Mouse (Mus musculus) hindbrain, embryonic 13.5 days (tissue): ENCODE measurements around the gene Tekt4. TPM values are rescaled to one million over a fixed set of nuclear protein-coding genes. Genes with fewer than 3 reads are reported as not detected.

ENCODE experiments used
- polyA plus RNA-seq: library from polyadenylated mRNA; unstranded; fragments of >200 nt; fragmentation: Nextera tagmentation; extraction: Ambion mirVana; gene quantifications from 2 replicates; pipeline ENCODE4 v1.2.1, GENCODE M21; 2015

The Tekt4 gene
- polyA plus RNA-seq, 1 experiment from 2014 or later, result 2.0 TPM

Other genes with a start within 250 kb of the Tekt4 start
- gene Gnptg, start 214.5 kb upstream of the Tekt4 start, polyA plus RNA-seq, result 91.6 and 94.0 TPM in 2 replicates
- gene Tsr3, start 214.4 kb upstream of the Tekt4 start, polyA plus RNA-seq, result 59.6 and 62.9 TPM in 2 replicates
- 6.4 and 6.5 TPM in 2 replicates for gene Baiap3, start 198.3 kb upstream of the Tekt4 start, polyA plus RNA-seq
- 566 and 573 TPM in 2 replicates for gene Ube2i, start 180.0 kb upstream of the Tekt4 start, polyA plus RNA-seq
- not detected in 2 replicates for gene Prss34, start 156.2 kb upstream of the Tekt4 start, polyA plus RNA-seq
- not detected in 2 replicates for gene Prss28, start 146.0 kb upstream of the Tekt4 start, polyA plus RNA-seq
- gene Prss29, start 136.0 kb upstream of the Tekt4 start, polyA plus RNA-seq, result not detected in 2 replicates
- 0.08 TPM in 1 of 2 replicates, not detected in the other for gene Tpsab1, start 109.1 kb upstream of the Tekt4 start, polyA plus RNA-seq
- gene Tpsb2, start 88.3 kb upstream of the Tekt4 start, polyA plus RNA-seq, result 0.14 TPM in 1 of 2 replicates, not detected in the other
- gene Tpsg1, start 85.3 kb upstream of the Tekt4 start, polyA plus RNA-seq, result 0.85 and 0.90 TPM in 2 replicates
- gene Cacna1h, start 20.8 kb upstream of the Tekt4 start, polyA plus RNA-seq, result 9.7 and 10.2 TPM in 2 replicates
- gene Sstr5, start 42.7 kb downstream of the Tekt4 start, polyA plus RNA-seq, result 0.38 and 0.45 TPM in 2 replicates
- gene Sox8, start 116.1 kb downstream of the Tekt4 start, polyA plus RNA-seq, result 11.1 and 11.8 TPM in 2 replicates
- 22.6 and 24.0 TPM in 2 replicates for gene Lmf1, start 124.5 kb downstream of the Tekt4 start, polyA plus RNA-seq